Mouse (Mus musculus): ENCODE measurements around the gene Ryr3.

Gene Ryr3

DNA sequence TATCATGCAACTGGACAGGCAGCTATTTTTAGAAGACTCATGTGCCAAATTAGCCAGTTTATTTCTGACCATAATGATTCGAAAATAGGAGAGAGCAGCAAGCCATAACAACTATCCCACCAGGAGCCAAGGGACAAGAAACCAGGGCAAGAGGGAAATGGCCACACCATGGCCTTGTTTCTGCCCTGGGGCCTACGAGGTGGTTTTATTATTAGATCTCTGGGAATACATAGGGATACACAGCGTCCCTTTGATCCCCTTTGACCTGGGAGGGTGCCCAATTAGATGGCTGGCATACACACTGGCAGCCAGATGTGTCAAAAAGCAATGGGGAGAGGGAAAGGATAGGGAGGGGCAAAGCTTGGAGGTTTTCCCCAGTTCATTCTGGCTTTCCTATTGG, 563.1 kb downstream of the Ryr3 start:
- DNase-seq (ENCODE audit: low spot score in 2 of 2): no peak

DNA sequence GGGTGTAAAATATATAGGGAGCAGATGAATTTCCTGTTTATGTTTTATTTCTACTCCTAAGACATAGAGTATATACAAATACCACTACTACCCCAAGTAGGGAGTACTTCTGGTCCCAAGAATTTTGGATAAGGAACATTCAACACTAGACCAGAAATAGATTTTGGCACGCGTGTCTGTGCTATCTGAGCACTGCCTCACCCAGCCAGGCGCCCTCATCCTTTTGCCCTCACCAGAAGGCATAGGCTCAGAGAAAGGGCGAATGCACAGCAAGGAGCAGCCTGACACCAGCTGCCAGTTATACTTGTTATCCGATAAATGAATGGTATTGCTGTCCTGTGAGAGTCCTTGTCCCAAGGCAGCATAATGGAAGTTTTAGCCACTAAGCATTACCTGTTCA, 579.7 kb downstream of the Ryr3 start:
- no peak for DNase-seq (ENCODE audit: low spot score in 2 of 2)

DNA sequence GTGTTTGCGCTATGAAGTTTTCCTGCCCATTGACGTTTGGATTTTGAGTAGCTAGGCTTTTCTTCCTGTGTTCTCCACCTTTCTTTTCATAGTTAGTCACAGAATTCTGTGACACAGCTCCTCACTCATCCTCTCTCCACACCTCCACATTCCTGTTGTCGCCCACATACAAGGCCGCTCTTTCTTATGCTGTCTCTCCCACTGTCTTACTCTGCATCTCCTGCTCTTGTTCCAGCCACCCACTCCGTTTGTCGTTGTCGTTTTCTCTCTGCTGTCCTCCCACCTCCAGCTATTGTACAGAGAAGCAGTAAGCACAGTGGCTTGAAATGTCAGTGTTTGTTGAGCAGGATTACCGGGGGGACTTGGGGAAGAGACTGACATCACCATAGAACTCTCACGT, 584.4 kb downstream of the Ryr3 start:
- DNase-seq (ENCODE audit: low spot score in 2 of 2): no peak

DNA sequence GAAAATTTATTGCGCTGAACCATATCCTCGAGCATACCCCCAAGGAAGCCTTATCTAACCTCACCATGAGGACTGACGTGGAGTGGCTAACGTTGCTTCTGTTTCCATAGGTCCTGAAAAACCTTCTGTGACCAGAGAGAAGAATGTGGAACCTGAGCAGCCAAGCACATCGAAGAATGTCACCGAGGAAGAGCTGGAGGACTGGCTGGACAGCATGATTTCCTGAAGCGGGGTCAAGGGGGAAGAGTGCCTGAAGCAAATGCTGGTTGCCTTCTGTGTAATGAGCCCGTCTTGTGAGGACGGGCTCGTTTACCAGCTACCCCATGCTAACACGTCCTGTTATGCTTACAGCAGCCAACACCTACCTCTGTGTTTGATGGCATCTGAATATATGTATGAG, 586.2 kb downstream of the Ryr3 start:
- no peak for DNase-seq (ENCODE audit: low spot score in 2 of 2)

DNA sequence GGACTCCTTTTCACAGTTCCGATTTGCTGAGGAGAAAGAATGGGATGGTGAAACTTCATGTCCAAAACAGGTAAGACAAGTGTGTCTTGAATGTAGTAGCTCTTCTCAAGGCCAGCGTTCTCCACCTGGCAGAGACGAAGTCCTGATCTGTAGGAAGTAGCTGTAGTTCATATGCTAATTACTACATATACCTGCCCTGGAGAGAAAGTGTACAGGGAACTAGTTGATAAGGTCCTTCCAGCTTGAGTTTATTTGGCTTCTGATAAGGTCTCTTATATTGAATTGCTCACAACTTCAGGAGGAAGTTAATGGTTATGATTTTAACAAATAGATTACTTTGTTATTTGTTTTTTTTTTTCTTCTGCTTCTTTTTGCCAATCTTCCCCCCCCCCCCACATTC, 591.7 kb downstream of the Ryr3 start:
- DNase-seq (ENCODE audit: low spot score in 2 of 2): no peak

DNA sequence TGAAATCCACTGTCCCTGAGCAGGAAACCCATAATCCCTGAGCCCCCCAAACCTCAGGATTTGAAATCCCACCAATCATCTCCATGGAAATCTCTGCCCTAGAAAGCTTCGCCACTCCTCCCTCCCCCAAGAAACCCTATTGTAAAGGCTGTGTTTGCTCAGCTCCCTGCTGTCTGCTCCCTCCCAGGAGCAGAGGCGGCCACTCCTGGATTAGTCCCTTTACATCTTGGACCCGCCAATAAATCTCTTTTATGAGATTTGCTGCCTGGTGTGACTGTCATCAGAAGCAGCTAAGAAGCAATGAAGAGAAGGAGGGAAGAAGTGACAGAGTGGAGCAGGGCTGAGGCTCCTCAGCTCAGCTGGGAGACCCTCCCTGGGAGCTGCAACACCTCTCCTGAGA, 599.7 kb downstream of the Ryr3 start:
- no peak for DNase-seq (ENCODE audit: low spot score in 2 of 2)

DNA sequence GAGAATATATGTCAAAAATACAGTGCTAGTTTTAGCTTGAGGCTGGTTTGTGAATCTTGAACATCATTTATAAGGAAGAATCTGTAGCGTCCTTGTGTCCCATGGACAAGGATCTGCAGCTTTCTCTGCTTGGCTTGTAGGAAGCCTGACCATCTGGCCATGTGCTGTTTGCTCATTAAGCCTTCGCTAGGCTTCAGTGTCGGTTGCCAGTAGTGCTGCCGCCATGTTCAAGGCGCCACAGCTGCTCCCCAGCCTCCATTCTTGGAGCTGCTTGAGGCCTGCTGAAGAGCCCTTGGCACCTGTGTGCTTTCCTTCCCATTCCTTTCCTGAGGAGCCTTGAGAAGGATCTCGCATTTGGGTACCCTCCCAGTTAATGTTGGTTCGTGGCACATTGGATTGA, 602.5 kb downstream of the Ryr3 start:
- no peak for DNase-seq (ENCODE audit: low spot score in 2 of 2)

DNA sequence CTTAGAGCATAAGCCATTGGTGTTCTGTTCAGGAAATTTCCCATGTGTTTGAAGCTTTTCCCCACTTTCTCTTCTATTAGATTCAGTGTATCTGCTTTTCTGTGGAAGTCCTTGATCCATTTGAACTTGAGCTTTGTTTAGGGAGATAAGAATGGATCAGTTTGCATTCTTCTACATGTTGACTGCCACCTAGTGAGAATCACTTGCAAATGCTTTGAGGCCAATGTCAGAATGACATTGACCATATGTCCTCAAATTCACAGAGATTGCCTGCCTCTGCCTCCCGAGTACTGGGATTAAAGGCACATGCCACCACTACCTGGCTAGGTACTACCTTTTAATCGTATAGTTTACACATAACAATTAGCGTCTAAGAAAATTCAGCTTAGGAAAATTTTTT, 604.3 kb downstream of the Ryr3 start:
- DNase-seq (ENCODE audit: low spot score in 2 of 2): no peak

DNA sequence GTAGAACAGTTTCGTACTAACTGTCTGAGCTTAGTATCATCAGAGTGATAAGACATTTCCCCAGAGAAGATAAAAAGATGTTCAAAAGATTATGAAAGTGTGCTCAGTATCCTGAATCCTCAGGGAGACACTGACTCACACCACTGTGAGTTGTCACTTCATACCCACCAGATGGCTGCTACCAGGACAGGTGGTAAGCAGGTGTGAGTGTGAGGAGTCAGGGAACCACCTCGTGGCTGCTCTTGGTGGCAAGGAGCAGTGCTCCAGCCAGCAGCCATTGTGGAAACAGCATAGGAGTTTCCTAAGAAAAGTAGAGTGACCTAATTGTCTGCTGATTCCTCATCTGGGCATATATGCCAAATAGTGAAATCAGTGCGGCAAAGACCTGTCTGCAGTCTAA, 610.4 kb downstream of the Ryr3 start:
- DNase-seq (ENCODE audit: low spot score in 2 of 2): no peak

DNA sequence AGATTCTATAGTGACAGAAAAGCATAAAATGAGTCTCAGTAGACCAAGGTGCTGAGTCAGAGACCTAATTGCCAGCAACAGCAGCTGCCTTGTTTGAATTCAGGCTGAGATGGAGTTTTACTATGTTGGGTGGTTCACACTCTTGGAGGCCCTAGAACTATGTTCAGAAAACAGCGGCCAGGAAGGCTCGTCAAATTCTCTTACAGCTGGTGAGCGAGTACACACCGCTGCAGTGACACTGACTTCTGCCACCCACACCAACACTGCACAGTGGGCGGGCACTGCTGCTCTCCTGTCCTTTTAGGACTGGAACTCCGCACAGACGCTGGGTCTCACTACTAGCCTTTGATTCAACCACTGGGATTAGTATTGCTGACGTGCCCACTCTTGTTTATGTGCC, 614.4 kb downstream of the Ryr3 start:
- no peak for DNase-seq (ENCODE audit: low spot score in 2 of 2)

DNA sequence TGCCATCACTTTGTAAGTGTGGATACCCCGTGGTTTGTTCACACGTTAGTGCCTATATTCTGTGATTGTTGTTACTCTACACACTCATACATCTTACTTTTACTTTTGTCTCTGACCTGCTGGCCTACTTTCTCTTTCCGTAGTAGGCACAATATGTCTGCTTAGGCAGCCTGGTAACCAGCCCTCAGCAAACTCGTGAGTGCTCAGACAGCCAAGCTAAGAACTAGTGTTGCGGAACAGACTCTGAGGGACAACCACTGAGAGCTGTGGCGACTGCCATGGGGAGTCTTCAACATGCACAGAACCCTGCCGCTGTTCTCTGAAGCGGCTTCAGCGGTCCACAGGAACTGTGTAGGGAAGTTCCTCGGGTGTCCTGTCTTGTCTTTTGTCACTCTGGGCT, 616.7 kb downstream of the Ryr3 start:
- DNase-seq (ENCODE audit: low spot score in 2 of 2): no peak

DNA sequence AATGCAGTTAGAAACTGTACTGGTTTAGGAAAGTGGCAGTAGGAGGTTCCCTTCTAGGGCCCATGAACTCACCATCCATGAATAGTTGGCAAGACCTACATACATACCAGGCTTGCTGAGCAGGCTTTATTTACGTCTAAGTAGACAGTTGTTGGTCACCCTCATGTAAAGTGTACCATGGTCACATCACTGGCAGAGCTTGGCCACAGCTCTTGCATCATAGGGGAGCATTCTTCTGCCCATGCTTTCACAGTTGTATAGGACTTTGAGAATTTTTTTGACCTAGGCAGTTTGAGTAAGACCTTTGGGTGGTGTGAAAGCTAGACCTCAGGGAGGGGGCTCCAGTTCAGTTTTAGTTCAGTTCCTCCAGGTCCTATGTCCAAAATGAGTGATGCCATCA, 619.8 kb downstream of the Ryr3 start:
- DNase-seq (ENCODE audit: low spot score in 2 of 2): no peak

DNA sequence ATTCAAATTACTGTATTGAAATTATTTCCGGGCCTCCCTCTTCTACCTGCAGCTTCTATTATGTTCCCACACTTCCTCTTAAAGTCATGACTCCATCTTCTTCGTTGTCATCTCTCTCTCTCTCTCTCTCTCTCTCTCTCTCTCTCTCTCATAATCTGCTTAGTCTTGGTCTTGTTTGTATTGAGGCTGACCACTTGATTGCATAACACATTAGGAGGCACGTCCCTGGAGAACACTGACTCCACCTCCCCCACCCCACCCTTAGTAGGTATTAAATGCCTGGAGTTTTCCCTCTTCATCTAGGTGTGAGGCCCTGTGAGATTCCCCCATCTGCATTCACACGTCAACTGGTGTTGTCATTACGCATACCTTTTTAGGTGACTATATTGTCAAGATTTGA, 620.5 kb downstream of the Ryr3 start:
- no peak for DNase-seq (ENCODE audit: low spot score in 2 of 2)

DNA sequence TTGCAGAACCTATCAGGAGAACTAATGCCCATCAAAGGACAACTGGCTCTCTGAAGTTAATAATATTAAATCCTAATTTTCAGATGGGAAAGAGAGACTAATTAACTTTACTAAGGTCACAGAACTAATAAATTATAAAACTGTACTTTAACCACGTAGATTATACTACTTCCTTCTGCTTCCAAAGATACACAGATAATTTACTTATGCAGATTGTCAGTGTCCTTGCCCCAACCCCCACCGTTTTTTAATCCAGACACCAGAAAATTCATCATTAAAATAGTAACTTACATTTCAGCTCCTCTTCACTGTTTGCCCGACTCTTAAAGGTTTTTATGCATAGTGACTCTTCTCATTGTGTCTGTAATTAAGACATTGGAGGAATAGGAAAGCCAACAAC, 621.1 kb downstream of the Ryr3 start:
- DNase-seq (ENCODE audit: low spot score in 2 of 2): no peak

DNA sequence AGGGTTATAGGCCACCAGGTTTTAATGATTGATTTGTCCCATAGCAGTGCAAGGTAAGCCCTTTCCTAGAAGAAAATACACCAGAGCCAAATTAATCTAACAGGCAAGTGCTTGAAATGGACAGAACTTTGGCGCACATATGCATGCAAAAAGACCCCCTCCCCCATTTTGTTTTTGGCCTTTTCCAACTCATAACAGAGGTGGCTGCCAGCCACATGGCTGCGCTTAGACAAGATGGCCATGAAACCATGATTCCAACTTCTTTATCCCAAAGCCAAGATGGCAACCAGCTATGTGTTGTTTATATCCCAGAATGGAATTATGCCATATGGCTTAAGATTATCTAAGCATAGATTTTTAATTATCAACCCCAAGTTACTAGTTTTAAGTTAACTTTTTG, 623.1 kb downstream of the Ryr3 start:
- no peak for DNase-seq (ENCODE audit: low spot score in 2 of 2)

DNA sequence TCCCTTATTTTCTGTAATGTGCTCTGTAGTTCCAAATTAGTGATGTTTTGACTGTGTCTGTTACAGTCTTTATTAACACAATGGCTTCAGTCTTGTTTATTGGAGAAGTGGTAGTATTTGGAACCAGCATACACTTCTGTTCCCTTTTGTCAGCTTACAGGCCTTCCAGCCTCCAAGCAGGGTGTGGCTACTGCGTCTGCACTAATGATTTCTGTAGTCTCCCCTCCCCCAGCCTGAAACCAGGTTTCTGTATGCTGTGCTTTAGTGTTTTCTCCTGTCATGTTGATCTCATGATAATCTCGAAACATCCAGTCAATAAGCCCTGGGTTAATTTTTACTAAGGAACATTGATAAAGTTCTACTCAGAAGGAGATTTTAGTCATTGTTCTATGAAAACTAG, 623.6 kb downstream of the Ryr3 start:
- no peak for DNase-seq (ENCODE audit: low spot score in 2 of 2)

DNA sequence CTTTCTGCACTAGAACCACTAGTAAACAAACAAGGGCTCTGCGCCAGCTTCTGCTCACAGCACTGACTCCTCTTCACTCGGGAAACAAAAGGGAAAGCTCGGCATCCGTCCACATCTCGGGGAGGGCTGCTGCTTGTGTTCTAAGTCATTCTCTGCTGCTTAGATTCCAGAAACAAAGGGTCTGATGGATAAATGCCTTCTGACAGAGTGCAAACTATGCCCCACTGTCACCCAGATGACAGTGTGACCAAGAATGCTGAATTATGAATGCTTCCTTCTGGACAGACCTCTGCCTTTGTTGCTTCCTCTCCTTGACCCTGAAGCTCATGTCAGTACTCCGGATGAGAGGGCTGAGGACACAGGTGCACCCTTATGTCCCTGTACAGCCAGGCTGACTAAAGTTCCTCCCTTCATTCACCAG, 625.4 kb downstream of the Ryr3 start:
- DNase-seq (ENCODE audit: low spot score in 2 of 2): no peak

DNA sequence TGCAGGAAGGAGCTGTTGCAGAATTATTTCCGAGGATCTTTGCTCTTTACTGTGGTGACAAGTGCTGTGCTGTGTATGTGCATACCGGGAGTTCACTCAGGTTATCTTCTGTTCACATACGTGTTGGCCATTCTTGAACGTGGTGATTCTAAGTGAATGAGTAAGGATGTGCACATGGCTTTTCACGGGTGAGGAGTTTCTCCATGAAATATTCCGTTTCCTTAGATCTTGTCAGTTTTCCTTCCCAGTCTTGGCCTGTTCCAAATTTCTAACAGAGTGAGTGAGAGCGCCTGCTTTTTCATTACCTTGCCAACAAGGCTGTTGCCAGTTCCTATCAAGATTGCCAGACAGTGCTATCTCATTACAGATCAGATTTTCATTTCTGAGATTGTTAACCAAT, 625.9 kb downstream of the Ryr3 start:
- no peak for DNase-seq (ENCODE audit: low spot score in 2 of 2)

All from frontal cortex, postnatal 14 days (tissue).